Mouse (Mus musculus) cerebellum, adult 18-20 months (tissue): ENCODE measurements around the gene Tle3.

ENCODE experiments used
- DNase-seq, 2 experiments: peaks; one replicate each; pipeline ENCODE4 v3.0.0; 2021

Tle3 gene

DNA sequence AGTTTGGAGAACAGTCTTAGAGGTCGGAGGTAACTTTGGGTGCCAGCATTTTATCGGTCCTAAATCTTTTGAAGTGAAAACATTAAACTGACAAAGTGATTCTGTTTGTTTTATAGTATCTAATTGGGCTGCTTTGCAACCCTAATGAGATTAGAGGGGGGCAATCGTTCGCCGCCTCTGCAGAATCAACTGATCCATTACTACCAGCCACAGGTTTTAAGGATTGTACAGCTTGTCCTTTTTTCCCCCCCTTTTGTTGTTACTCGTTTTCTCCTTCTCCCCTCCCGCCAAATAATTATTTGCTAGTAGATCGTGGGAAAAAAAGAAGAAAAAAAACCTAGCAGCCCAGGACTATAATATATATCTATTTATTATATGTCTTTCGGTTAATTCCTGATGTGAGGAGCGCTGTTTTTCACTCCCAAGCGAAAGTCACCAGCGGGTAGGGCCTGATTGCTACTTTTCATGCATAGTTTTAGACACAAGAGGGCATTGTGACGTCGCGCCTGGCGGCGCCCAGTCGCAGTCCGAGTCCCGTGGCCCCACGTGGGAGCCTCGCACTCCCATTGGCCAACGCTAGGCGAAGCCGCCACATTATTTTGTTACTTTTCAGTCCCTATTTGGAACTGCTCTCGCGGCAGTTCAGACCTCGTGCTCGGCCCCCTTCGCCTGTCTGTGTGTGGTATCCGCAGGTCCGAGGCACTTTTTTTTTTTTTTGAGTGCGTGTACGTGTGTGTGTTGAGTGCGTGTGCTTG lies at the start of gene Tle3:
Gene Tle3 (plus strand): TSS at position 612 of the 755 bp plus-strand sequence.
- peak; percentile 99 for DNase-seq

GRCm38 (mm10) chr9:61323221-61323620 lies 48.9 kb upstream of the Tle3 start:
- DNase-seq: no peak

GRCm38 (mm10) chr9:61323879-61324278 lies 48.3 kb upstream of the Tle3 start:
- DNase-seq: no peak

GRCm38 (mm10) chr9:61324354-61324753 lies 47.8 kb upstream of the Tle3 start:
- no peak for DNase-seq

DNA sequence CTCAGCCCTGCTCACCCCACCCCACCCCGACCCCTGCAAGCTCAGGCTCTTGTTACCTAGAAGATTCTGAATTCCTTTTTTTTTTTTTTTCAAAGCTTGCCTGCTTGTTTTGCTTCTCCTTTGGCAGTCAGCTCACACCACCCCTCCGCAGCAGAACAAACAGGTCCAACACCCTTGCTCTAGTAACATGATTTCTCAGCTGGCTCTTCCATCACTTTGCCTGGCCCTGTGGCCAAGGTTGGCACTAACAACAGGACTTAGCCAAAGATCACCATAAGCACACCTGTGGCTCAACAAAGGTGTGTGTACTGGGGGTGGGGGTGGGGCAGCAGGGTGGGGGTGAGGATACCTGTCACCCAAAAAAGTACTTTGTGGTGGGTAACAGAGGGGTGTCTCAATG lies 47.2 kb upstream of the Tle3 start:
- no peak for DNase-seq

DNA sequence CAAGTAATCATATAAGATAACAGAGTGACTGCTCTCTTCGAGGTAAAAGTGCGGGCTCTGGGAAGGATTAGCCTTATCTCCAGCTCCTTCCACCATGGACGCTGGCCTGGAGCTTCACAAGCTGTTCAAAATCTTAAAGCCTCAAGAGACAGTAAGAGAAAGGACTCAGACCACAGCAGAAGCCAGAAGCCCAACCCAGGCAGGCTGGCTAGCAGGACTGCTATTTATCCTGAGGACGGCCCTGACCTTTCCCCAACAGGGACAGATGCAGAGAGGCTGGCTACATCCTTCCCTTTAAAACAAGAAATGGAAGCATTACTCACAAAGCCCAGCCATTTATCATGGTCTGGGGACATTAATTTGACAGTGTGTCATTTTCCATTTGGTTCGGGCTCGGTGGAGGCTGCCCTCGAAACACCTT lies 46.2 kb upstream of the Tle3 start:
- no peak for DNase-seq

GRCm38 (mm10) chr9:61326922-61327321 lies 45.2 kb upstream of the Tle3 start:
- DNase-seq: no peak

DNA sequence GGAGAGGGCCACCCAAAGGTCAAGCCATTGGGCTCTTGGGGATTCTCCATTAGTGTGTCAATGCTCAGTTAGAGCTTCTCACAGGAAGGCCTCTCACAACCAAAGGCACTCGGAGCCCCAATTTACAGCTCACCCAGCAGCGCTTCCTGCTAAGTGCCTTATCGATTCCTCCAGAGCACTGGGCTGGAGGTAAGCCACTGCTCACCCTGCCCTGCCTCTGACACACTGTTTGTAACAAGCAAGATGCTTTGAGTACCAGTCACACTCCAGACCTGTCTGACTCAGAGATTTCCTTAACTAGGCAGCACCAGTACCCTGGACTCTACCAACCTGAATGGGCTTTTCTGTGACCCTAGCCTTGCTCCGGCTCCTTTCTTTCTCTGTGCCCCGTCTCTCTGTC lies 44.0 kb upstream of the Tle3 start:
- no peak for DNase-seq

DNA sequence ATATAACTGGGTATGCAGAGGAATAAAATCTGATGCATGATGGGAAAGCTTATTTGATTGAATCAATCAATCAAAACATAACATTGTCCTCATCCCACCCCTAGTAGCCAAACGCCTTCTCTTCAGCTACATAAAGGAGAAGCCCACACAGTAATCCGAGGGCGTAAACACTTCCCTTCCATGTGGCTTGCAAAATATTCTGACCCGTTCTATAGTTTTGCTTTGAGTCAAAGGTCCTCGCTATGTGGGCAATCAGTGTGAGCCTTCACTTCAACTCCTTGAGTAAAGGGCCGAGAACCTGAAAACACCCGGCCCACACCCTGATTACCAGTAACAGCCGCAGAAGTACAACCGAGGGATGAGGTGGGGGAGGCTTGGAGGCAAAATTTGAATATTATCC lies 41.4 kb upstream of the Tle3 start:
- DNase-seq: no peak

DNA sequence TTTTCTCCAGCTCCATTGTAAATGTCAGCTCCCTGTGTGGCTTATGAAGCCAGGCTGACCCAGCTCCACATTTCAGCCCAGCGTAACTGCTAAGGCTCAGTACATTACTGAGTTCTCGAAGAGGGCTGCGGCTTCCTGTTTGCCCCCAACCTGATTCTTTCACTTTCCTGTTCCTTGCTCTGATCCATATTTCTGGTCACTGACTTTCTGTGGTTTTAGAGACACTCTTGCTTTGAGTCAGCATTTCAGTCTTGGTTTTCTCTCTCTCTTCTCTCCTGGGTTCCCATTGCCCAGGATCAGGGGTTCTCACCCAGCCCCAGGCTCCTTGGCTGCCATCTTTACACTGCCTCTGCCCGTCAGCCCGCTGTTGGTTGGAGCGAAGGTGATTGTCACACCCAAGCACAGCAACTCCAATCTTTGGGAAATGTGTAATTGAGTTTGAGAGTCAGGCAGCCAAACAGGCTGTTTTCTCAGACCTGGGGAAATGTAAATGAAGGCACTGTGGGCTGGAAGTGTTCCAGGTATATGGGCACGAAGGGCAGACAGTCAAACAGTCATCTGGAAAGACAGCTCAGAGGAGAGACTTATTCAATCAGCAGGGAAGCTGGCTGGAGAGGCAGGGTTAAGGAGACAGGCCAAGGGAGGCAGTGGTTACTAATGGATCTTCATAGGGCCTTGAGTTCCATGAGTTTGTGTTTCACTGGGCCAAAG lies 39.8 kb upstream of the Tle3 start:
- DNase-seq: no peak

- DNase-seq: no peak
These were observed 36.0 kb upstream of the Tle3 start for GRCm38 (mm10) chr9:61336179-61336578.

DNA sequence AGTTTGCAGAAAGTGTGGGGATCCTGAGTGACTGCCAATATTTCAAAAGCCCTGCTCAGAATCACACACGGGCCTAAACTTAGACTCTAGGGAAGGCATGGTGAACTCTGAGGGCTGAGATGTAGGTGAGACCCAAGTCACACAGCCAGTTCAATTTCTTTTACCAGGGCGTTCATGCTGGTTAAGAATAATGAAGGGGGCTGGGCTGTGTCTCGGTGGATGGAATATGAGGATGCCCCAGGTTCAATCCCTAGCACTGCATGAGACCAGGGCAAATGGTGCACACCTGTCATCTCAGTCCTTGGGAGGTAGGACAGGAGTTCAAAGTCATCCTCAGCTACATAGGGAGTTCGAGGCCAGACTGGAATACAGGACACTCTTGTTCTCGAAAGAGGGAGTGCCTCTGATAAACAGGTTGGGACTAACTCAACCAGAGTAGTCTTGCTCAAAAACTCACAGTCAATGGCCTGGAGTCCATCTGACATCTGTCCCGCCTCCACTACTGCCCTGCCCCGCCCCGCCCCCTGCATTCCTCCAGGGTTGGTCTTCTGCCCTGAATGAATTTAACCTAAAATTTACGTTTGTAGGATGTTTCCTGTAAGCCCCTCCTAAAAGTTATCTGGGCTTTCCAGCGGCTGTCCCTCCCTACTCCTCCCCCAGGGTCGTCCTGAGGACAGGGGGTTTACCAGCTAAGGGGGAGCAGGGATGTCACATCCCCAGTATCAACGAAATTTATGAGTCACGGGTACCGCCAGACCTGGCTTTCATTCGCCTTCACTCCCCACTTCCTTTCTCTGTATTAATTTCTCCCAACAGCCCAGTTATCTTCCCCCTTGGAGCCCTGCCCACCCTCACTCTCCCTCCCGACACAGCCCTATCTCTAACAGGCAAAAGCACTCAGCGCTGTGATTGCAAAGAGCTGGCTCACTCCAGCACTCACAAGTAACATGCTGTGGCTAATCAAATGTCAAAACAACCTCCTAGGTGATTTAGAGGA lies 35.3 kb upstream of the Tle3 start:
- no peak for DNase-seq

DNA sequence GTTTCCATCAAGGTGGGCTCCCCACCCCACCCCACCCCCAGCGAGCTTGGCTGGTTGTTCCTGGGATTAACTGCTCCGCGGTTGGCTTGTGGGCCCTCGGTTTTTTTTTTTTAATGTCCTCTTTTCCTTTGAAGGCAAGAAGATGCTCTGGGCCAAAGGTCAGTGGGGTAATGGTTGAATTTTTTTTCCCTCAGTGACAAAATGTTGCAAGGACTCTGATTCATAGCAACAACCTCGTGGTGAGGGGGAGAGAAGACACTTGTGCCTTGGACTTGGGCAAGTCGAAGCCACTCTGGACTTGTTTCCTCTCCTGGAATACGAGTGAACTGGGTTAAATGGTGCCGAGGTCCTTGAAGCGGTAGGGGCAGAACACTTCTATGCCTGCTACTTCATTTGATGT lies 34.5 kb upstream of the Tle3 start:
- no peak for DNase-seq

DNA sequence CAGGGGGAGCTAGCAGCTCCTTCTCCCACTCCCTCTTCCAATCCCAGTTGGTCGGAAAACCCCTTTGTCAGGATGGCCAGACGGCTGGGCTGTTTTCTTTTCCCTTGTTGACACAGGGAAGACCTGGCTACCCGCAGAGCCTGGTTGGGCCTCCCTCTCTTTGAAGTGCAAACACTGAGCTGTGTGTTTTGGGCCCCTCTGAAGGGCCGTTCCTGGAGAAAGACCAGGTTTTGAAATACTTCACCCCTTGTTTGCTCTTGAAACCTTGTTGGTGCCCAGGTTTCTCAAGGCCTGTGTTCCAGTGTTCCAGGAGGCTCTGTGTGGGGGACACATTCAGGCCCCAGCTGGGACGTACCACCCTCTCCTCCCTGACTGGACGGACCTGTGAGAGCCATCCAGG lies 32.9 kb upstream of the Tle3 start:
- DNase-seq: no peak

GRCm38 (mm10) chr9:61340333-61340732 lies 31.8 kb upstream of the Tle3 start:
- DNase-seq: no peak

- no peak for DNase-seq
These were observed 29.9 kb upstream of the Tle3 start for GRCm38 (mm10) chr9:61342297-61342696.

GRCm38 (mm10) chr9:61344684-61345083 lies 27.5 kb upstream of the Tle3 start:
- peak in 1 of 2 experiments; percentile 24 for DNase-seq

GRCm38 (mm10) chr9:61347011-61347410 lies 25.2 kb upstream of the Tle3 start:
- no peak for DNase-seq

DNA sequence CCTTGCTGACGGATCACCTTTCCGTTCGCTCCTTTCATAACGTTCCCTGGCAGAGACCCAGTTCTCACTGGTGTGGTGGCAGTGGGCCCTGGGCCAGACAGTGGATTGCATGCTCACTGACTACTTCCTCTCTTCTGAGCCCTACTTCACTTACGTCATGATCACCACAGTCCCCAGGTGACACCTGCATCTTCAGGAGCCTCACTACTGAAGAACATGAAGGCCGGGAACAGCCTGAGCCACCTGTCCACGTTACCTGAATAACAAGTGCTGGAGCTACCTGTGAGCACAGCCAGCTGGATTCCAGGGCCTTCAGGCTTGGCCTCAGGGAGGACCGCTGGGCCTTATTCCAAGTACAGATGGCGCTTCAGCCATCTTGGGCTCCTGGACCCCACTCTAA lies 24.1 kb upstream of the Tle3 start:
- peak; percentile 28 to 46 for DNase-seq

- no peak for DNase-seq
These were observed 23.6 kb upstream of the Tle3 start for GRCm38 (mm10) chr9:61348616-61349015.

- DNase-seq: no peak
These were observed 22.5 kb upstream of the Tle3 start for GRCm38 (mm10) chr9:61349697-61350096.

- DNase-seq: no peak
These were observed 21.0 kb upstream of the Tle3 start for GRCm38 (mm10) chr9:61351164-61351563.

DNA sequence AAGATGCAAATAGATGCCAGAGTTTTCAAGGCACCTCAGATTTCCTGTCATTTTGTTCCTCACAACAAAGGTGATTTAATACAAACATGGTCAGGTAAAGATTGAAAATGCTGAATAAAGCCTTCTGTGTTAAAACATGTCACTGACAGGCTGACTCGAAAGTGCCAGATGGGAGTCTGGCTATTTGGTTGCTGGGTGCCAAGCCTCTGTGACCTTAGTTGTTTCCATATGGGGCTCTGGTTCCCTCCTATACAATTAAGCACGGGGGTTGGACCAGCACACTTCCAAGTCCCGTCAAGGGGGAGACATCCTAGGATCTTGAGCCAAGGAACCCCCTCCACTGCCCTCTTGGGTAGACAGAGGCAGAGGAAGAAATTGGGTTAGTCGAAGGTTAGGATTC lies 13.2 kb upstream of the Tle3 start:
- no peak for DNase-seq
